Mouse (Mus musculus): ENCODE data around the gene Neurod1.
A peak's percentile ranks its signal among the peaks of the same experiment; 100 is the strongest.

Gene Neurod1

DNA sequence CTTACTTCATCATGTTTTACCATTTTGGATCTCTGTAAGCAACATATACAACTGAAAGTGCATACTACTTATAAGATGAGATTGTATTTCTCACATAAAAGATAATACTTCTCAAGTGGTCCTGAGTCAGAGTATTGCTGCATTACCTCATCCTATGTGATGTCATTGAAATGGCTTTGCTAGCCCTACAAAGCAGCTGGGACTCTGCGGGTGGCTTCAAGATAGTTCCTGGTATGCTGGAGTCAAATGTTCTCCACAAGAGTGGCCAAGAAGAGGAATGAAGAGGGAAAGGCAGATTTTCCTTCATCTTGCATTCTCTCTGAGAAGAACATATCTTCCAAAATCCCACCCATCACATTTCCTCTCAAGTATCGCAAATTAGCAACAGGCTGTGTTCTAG, 13.2 kb downstream of the Neurod1 start:
- no peak for DNase-seq (ENCODE audit: low read depth, low spot score)

DNA sequence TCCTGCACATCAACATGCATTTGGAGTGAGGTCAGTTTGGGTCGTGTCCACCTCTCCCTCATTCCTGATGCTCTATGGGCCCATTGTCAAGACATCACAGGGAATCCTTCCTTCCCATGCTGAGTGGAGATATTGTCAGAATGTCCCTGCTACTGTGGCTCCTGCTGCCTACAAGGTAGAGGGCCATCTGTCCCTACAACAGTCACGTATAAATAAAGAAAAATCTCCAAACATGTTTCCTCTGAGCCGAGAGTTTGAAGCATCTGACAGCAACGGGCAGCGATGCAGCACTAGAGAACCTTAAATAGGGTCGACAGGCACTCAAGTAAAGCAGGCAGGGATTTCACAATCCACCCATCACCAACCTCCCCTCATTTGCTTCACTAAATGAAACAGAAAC, 13.6 kb downstream of the Neurod1 start:
- DNase-seq (ENCODE audit: low read depth, low spot score): no peak

DNA sequence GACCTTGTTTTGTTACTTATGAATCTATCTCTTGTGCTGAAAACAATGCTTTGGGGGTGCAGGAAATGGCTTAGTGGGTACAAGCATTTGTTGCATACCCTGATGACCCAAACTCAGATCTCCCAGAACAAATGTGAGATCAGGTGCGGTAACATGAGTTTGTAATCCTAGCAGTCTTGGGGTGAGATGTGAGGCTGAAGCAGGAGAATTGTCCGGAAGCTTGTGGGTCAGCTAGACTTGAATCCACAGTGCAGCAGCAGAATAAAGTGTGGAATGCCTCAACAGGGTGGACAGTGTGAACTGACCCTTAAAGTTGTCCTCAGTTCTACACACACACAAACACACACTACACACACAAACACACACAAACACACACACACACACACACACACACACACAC, 14.3 kb downstream of the Neurod1 start:
- no peak for DNase-seq (ENCODE audit: low read depth, low spot score)

DNA sequence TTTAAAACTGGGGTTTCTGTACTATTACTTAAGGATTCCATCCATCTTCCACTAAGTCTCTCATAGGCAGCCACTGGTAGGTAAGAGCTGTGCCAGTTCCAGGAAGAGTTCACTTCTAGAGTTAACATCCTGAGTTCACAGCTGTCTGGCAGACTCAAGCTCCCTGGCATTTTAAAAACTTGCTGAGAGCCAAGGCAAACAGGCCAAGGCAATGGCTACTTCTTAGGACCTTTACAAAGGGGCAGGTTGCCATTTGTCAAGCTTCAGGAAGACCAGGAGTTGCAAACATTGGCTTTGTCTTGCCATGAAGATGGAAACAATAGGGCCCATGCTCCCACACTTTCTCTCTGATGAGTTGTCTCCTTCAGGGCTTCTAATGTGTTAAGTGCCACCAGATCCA, 26.5 kb downstream of the Neurod1 start:
- no peak for DNase-seq (ENCODE audit: low read depth, low spot score)

DNA sequence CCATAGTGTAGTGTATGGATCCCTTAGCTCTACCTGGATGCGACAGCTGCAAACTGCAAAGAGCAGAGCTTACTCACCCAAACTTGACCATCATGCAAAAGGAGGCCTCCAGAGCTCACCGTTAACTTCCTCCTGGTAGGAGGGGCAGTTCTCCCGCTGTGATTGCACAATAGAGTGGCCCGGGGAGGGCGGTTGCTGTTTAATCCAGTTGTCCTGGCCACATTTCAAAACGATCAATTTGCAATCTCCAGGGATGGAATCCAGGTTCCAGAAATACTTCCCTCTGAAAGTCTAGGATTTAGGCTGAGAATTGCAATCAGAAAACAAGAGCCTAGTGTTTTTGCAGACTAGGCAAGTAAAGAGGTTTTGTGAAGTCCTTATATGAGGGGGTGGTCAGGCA, 26.9 kb downstream of the Neurod1 start:
- no peak for DNase-seq (ENCODE audit: low read depth, low spot score)

DNA sequence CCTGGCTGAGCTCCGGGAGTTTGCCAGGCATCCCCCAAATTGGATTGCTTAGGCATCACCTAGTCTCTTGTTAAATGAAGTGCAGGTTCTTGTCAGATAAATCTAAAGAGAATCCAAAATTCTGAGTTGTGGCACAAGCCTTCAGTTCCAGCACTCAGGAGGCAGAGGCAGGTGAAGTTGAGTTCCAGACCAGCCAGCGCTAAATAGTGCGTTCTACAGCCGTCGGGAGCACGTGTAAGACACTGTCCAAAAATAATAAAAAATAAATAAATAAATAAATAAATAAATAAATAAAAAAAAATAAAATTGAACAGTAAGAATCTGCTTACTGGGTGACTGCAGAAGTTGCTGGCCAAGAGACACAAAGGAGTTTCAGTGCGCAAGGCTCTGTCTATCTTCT, 27.4 kb downstream of the Neurod1 start:
- DNase-seq (ENCODE audit: low read depth, low spot score): no peak

DNA sequence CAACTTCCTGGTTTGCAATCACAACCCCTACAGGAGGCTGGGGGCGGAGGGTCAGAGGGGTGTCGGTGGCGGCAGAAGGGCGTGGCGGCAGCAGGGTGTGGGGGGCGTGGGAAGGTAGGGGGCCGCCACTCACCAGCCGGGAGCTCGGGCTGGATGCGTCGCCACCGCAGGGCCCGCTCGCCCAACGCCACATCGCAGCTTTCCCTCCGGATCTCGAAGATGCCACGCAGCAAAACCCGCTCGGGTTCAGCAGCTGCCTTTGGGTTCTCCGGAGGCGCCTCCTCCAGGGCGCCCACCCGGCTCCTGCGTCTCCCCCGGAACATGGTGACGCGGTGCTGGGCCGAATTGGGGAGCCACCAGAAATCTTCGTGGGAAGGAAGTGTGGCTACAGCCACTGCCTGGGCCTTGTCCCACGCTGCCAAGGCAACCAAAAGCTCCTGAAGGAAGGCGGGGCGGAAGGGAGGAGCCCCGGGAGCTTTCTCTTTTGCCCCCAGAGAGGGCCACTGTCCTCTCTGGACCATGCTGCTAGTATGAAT, 27.9 kb downstream of the Neurod1 start:
- peak; percentile 1 for DNase-seq (ENCODE audit: low read depth, low spot score)

DNA sequence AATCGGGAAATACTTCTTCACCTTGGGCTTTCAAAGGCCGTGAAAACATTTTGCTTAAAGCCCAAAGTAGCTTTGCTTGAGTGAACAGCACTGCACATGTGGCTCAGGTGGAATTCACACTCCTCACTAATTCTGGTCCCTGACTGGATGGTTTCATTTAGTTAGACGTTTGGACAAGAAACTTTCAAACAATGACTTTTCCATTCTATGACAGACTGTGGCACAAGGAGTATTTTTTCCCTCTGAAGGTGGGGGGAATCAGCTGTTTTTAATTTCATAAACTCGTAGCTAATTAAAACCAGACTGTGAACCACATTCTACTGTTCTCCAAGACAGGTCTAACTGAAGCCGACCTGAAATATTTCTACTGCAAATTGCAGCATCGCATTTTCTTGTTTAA, 28.5 kb downstream of the Neurod1 start:
- no peak for DNase-seq (ENCODE audit: low read depth, low spot score)

DNA sequence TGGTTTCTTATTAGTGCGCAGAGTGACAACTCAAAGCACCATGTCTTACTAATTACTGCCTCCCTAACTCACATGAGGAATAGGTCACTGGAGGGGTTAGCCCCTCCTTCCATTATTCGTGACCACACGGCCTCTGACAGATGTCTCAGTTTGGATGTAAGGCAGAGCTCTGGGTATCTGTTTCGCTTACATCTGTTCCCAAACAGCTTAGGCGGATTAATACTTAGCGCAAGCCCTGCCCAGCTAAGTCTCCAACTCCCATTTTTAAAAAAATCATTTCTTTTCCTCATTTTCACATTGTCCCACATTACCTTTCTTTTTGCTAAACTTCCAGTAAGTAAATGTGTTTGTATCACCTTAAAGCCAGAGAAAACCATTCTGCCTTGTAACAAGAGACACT, 34.9 kb downstream of the Neurod1 start:
- no peak for DNase-seq (ENCODE audit: low read depth, low spot score)

DNA sequence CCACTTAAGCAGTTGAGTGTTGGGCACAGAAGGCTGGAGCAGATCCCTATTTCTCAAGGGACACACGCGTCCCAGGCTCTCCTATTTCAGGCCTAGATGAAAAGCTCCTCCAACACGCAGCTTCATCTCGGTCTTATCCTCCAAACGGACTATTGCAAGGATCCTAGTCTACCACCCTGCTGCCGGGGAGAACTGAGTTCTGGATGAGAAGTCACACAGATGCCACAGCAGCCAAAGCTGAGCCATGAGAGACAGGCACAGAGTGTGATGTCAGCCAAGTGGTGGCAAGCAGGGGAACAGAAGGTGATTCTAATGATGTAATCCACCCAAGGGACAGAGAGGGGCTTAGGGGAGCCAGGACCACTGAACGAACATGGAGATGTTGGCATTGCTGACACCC, 42.0 kb downstream of the Neurod1 start:
- DNase-seq (ENCODE audit: low read depth, low spot score): no peak

DNA sequence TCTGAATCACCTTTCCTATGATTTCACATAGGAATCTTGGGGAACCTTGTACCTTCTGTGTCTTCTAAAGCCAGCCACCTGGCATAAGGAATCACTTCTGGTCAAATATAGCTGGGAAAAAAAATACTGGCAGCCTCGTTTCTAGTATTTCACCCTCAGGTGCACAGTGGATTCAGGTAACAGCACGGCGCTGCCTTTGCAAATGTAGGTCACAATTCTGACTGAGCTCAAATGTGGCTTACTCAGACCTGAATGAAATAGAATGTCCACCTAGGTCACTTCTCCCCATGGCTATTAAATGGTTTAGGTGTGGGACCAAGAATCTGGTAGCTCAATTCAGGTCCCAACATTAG, 45.7 kb downstream of the Neurod1 start:
- DNase-seq (ENCODE audit: low read depth, low spot score): no peak

DNA sequence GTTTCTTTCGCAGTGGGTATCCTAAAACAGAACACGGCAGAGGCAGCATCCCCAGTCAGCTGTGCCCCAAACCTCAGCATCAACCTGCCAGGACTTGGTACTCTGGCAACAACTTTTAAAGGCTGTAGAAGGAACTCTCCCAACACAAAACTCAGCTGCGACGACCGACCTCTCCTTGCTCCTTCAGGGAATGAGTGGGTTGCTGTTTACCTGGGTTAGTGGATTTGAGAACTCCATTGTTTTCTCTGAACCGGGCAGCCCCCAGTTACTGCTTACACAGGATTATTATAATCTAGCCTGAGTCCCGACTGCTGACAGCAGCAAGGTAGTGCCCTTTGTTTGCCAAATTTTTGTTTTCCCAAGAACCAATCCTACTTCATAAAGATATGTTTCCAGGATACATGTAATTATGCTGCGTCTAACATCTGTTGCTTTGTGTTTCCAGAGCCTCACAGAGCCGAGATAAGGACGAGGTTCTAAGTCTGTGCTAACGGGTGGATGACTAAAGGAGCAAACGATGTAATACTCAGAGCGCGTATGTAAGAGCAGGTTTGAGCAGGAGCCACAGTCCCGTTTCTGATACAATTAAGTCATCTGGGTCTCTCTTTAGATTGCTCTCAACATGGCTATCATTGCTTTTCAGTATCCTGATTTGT, 46.2 kb downstream of the Neurod1 start:
- no peak for DNase-seq (ENCODE audit: low read depth, low spot score)

DNA sequence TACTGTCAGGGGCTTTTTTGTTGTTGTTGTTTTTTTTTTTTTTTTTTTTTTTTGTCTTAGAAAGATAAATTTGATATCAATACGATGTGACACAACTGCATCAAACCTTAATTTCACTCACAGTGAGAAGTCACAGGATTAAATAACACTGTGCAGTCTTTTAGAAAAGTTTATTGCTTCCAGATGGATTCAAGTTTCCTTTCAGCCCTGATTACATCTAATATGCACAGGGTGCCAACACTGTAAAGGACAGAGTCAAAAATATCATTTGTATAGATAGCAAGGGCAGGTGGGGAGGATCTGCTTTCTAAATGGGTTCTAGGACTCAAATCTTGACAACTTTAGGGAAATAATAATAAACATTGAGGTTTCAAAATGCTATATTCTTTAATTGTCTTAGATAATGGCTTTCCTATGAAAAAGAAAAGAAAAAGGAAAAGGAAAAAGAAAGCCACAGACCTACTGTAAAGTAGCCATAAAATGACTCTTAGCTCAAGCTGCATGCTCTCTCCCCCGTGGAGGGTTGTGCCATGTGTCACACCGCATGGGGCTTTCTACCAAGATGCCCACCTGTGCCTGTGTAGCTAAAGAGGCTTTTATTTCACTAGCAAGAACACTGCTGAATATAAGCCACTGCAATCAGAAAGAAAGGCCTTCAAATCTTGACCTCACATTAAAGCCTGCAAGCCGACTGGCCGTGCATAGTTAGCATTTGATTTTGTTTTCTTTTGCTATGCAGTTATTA, 50.7 kb downstream of the Neurod1 start:
- DNase-seq (ENCODE audit: low read depth, low spot score): no peak
